Mouse (Mus musculus) bone marrow, adult 2 months (tissue): ENCODE measurements around the gene Mprip.

Experiments used
- CTCF ChIP-seq: fragments of 200-500 bp; IDR thresholded peaks from 2 replicates; pipeline ENCODE4 v1.5.1; 2011; ENCODE audit warnings: low read length, control low read depth; ENCODE audit not compliant: control insufficient read depth, insufficient read depth
- POLR2A ChIP-seq: fragments of 200-500 bp; IDR thresholded peaks from 2 replicates; pipeline ENCODE4 v1.6.1; 2011; ENCODE audit warnings: low read depth, mild to moderate bottlenecking, control low read depth, low read length, borderline replicate concordance; ENCODE audit not compliant: control insufficient read depth

DNA sequence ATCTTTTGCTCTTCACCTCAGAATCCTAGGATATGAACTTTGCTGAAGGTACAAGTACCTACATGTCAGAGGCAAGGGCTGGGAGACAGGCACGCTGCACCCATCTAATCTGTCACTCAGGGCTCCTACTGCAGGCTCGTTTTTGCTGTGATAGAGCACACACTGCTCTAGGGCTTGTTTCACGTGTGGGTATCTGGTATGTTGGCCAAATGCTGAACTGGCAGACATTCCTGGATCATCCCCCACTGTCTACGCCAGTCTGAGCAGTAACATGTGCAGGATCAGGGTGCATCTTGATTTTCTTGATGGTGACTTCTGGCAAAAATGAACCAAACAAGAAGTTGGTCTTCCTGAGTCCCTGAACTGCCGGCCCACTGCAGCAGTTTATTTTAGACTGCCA, 116.2 kb downstream of the Mprip start:
- no peak for TF ChIP-seq CTCF
- no peak for TF ChIP-seq POLR2A
